Mouse (Mus musculus) embryonic fibroblast, embryonic 13.5 days (primary cell): ENCODE measurements at regions not wholly inside any gene's neighbourhood (a gene's known extent, or its start where the extent isn't known, plus 50 kb on each side); places are given as distances from the start of the nearest gene placed in this dataset.

Experiments used
- CTCF ChIP-seq: IDR thresholded peaks from 2 replicates; pipeline ENCODE4 v1.5.1; 2011; ENCODE audit warnings: mild to moderate bottlenecking, control low read depth, low read length, moderate library complexity, borderline replicate concordance; ENCODE audit not compliant: insufficient read depth
- POLR2A ChIP-seq: IDR thresholded peaks from 2 replicates; pipeline ENCODE4 v1.6.1; 2011; ENCODE audit warnings: low read depth, mild to moderate bottlenecking, control low read depth, low read length, moderate library complexity

- TF ChIP-seq CTCF (no peak), POLR2A (no peak)
Observed at GRCm38 (mm10) chr3:34231593-34232328, 150.6 kb upstream of the Dnajc19 start.
